Mouse (Mus musculus) WW6 (cell line): ENCODE measurements around the gene Acox3.

Source experiments
- DNase-seq: peaks from one replicate; pipeline ENCODE4 v3.0.0-alpha.2; 2013; ENCODE audit warnings: low read depth, low spot score

Gene Acox3

DNA sequence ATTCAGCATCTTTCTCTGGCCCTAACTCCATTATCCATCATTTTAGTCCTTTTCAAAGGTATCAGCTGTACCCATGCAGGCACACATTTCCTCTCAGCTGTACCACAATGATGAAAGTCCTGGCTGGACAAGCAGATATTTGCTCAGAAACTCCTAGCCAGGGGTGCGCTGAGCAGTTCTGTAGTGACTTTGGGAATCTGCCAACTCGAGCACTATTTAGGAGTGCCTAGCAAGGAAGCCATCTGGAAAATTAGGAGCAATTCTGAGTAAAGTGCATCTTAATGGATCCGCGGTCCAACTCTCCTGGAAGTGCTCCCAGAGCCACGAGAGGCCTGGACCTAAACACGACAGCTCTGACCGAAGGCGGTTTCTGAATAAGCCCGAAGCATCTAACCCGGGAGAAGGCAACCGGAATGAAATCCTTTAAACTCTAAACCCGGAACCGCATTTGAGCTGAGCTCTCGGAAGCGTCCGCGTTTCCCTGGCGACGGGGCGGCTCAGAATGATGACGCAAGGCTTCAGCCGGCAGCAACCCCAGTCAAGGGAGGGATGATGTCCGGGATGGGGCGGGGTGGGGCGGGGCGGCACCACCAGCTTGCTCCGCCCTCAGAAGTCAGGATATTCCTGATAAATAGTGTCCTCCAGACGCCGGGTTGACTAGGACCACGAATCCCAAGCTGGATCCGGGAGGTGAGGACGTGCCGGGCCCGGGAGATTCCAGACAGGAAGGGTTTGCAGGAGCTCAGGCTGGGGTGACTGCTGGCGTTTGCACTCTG lies at the start of gene Acox3:
Acox3 (plus strand) TSS at position 596 of the 776 bp plus-strand sequence.
- DNase-seq: peak; percentile 74

DNA sequence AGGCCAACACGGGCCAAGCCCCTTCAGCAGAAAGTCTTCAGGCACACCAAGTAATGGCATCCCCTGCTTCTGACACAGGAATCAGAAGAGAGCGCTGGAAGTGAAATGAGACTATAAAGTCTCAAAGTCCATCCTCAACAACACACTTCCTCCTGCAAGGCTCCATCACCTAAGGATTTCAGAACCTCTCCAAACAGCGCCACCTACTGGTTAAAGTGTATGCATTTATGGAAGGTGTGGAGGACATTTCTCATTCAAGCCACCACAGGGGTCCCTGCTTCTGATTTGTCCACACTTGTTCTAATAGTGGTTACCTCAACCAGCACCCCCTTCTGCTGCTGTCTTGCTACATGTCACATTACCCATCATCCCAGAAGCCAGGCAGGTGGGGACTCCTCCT lies 46.6 kb upstream of the Acox3 start:
- DNase-seq: no peak

DNA sequence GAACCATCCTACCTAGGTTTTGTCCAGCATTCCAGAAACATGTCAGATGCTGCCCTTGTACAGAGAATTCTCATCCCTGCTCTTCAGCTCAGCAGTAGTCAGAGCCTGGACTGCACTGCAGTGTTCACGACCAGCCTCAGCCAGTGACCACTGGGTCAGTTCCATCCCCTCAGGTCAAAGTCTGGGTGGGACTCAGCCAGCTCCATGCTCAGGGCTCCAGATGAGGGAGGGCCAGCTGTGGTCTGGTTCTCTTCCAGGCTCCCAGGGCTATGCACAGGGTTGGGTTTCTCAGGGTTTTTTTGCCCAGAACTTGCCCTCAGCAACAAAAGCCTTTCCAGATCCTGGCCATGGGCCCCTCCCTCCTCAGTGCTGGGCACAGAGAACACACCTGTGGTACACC lies 45.4 kb upstream of the Acox3 start:
- no peak for DNase-seq

DNA sequence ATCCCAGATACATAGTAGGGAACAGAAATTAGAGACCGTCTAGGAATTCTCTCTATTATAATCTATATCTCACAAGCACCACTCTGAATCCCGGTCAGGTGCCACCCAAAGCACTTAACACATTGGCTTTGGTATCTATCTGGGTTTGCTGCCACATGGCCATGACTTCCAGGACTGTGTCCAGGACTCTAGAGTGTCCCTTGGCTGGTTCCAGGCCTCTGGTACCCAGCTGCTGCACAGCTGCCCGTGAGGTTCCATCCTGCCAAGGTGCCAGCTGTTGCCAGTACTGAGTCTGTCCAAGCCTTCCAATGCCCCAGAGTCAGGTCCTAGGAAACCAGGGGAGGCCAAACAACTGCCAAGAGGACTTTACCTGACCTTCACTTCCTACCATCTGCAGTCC lies 44.8 kb upstream of the Acox3 start:
- no peak for DNase-seq

DNA sequence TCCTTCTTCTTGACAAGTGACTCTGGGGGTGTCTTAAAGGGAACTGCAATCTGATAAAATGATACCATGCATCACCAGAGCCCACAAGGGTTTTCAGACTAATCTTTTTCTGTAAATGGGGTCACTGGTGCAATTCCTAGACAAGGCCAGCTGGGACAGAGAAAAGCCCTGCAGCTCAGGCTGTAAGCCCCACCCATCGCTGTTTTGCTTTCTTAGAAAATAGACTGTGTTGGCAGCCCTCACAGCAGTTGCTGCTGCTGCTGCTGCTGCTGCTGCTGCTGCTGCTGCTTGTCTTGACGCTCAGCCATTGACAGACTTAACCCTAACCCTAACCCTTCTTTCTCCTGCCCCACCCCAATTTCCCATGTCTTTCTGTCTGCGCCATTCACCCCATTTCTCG lies 43.3 kb upstream of the Acox3 start:
- no peak for DNase-seq

DNA sequence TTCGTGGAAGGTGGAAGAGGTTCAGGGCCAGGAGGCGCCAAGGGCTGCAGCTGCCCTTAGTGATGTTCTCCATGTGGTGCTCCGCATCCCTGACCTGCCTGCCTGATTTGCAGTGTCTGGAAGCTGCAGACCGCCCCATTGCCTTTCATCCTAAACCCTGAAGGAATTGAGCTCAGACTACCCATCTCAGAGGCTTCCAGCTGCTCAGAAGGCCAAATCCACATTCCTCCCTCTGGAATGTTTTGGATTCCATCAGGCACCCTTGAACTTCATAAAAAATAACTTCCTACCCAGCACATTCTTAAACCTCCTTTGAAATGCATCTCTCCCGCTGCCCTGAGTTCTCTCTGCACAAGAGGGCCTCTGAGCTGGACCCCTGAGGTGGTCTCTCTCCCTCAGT lies 42.3 kb upstream of the Acox3 start:
- DNase-seq: no peak

DNA sequence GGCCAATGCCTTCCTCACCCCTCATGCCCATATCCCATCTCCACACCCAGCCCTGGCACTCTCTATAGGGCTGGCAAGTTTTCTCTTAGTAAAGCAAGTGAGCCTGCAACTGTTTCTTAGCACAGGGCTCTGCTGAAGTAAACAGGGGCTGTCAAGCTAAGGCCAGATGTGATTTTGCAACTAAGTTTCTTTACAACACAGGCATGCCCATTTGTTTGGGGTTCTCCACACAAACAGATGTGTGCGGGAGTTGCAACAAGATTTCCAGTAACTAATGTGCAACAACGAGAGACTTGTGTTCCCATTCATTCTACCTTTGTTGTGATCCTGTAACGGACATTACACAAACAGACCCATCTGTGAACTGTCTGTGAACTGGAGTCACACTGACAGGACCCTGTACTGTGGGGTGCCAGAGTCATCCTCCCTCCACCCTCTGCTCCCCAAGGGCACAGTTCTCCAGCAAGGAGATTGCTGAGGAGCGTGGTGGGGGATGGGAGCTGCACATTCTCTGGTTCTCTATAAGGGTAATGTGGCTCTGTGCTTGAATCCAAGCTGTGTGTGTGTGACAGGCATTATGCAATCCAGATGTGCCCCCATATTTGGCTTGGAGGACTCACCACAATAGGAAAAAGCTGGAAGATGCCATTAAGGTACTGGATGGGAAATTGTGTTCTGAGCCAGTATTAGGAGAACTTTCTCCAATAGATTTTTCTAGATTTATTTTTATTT lies 41.6 kb upstream of the Acox3 start:
- DNase-seq: no peak

DNA sequence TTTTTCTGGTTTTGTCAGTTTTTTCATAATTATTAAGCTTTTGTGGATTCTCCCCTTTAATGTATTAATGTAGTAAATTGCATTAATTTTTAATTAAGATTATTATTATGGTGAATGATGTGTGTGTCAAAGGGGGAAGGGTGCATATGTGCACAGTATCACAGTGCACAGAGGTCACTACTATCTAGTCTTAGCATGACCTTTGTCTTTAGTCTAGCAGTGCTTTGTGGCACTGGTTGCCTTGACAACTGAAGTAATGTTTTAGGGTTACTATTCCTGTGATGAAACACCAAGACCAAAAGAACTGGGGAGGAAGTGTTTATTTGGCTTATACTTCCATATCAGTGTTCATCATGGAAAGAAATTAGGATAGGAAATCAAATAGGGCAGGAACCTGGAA lies 36.7 kb upstream of the Acox3 start:
- DNase-seq: no peak

DNA sequence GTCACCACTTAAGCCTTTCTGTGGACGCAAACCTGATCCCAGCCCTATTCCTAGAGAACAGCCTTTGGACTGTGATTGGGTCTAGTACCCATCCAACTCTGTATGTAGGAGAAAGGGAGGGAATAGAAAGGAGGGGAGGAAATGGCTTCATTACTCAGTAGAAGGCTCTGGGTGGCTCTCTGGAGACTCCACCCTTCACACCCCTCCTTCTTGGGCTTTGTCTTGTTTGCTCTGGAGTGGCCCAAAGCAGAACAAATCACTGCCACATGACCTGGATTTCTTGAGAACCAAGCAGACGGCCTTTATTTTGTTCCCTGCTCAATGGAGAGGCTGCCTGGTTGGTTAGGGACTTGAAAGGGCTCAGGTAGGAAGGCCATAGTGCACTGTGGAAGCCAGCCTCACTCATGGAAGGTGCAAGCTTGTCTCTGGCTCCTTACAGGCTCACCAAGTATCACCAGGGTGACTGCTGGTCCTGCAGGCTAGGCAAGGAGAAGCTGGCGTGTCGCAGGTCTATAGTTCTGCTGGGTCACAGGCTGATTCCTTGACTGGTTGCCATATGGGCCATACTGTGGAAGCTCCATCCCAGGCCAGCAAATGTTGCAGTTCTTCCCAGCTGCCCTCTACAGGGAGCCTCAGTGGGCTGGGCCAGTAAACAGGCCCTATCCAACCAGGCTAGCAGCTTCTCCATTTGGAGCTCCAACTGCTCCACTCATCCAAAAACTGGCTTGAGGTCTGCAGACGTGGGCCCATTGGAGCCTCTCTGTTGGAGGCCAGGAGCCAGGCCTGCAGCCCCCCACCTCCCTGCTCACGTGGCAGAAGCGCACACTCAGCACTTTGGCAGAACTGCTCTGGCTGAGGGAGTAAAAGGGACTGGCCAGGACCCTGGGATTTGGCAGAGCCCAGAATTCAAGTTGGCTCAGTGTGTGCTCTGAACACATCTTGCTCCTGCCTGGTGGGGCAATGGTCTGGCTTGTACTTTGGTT lies 30.7 kb upstream of the Acox3 start:
- no peak for DNase-seq

DNA sequence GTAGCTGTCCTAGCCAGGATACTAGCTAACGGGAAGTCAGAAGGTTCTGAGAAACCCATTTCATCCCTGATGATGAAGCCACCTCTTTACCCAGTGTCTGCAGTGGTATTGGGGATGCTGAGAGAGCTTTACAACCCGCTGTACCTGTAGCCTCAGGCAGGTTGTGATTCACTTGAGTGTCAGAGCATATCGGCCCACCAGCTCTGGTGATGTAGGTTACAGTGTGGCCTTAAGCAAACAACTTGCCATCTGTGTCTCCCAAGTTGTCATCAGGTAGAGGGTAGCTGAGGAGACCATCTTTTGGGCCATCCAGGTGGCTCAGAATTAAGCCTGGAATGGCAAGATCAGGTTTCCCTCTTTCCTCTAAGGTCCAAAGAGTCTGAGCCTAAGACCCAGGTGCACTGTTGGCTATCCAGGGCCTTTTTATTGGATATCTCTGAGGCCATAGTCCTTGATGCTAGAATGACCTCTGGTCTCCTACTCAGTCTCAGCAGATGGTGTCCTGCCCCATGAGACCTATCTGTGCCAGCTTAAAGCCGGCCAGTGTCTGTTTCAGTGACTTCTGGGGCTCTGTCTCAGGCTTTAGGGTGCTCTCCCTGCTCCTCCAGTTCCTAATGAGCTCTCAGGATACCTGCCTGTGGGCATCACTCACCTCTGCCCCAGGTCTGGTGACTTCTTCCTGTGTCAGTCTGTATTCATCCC lies 29.9 kb upstream of the Acox3 start:
- no peak for DNase-seq

DNA sequence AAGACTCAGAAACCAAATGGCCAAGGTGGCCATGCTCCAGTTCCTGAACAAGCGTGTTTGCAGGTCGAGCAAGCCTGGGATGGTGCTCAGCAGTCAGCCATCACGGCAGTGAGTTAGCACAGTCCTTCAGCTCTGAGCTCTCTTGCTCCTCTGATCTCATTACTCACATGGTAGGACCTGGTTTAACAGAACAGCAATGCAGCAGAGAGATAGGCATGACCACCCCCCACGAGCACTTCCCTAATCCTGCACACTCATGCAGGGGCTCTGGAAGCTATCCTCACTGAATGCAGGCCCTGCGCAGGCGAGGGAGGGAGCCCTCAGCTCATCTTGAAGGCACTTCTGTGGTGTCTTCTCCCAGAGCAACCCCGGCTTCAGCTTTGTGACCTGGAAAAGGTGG lies 26.4 kb upstream of the Acox3 start:
- DNase-seq: no peak

DNA sequence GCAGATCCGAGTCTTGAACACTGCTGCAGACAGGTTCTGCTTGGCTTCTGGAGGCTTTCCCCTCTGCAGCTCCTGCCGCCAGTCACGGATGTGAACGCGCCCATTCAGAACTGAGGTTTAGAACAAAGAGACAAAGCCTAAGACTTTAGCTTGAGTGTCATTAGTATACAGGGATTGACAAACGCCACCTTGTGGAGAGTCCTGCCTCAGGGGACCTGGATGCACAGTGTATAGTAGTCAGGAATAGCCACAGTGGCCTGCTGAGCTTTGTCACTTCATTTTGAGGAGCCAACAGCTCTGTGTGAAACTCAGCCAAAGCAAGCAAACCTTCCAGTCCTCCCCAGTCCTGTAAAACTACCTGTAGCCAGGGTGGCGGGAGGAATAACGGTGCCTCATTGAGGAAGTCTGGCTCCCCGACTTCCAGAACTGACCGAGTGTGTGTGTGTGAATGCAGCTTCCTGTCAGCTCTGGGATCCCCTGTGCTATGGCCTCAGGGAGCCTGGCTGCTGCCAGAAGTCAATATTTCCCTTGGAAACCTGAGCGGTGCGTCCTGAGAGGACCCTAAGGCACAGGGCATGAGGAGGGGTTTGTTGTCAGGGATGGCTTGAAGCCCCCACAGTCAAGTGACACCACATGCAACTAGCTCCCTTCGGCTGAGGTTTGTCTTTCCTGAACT lies 24.8 kb upstream of the Acox3 start:
- no peak for DNase-seq

DNA sequence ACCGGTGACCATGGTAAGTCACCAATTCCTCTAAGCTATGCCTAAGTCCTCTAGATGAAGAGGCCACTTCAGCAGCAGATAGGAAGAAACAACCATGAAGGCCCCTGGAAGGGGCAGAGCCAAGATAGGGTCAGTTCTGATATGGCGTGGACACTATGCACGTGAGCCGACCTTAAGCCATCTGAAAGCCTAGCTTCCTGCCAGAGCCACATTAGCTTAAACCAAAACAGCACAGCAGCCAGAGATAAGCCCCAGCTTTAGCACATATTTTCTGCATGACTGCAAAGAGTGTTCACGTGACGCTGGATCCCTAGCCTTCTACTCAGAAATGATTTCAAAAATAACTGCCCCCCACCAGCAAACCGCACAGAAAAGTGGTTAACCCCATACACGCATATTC lies 23.4 kb upstream of the Acox3 start:
- no peak for DNase-seq

DNA sequence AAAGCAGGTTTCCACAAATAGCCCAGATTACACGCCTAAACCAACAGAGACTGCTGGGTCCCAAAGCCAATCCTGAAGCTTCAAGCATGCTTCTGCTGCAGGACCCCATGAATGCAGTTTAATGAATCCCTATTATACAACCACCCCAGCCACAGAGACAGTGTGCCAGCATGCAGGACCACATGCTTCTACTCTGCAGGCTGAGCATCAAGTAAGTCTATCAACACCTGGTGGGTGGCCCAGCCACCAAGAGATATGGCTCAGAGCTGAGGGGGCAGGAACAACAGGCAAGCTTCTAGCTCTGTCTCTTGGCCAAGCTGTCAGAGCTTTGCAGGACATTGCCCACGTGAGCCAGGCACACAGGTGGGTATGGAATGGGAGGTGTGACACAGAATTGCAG lies 20.2 kb upstream of the Acox3 start:
- no peak for DNase-seq

DNA sequence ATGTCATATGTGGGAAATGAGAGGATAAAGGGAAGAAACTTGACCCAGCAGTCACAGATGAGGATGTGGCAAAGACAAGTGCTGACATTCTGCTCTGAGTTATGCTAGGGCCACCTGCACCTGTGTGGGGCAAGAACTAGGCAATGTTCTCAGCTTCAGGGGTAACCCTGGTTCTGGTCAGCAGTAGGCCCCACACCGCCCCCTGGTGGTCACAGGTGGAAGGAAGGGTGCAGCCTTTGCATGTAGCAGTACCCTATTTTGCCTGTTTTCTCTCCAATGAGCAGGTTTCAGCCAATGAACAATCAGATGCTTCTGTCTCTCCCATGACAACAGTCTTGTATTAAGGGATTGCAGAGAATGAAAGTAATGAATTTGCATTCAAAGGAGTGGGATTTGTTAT lies 19.4 kb upstream of the Acox3 start:
- DNase-seq: peak; percentile 39

DNA sequence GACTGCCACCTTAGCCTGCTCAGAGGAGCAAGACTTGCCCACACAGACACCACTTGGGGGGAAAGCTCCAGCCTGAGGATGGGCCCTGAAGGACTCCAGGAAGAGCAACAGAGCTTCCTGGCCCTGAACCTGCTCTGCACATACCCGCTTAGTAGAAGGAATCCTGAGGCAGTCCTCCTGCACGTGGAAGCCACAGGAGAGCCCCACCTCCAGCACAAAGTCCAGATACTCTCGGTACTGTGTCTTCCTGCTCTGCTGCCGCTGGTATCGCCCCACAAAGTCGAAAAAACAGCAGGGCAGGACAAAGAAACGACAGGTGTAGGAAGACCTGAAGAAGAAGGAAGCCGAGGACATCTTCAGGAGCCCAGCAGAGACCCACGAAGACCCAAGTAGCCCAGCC lies 17.6 kb upstream of the Acox3 start:
- no peak for DNase-seq

DNA sequence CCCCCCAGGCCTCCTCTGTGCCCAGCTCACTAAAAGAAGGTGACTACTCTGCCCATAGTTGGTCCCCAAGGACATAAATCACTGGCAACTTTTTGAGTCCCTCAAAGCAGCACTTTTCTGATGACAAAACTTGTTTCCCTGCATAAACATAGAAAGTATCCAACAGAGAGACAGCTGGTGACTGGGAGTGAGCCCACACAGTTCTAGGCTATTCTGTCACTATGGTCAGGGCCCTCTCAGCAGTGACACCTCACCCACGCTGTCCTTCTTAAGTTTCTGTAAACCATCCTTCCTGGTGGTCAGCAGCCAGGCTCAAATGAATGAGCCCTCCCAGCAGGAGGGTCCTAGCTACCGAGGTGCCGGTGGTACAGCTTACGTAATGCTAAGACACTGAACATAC lies 16.2 kb upstream of the Acox3 start:
- DNase-seq: no peak

DNA sequence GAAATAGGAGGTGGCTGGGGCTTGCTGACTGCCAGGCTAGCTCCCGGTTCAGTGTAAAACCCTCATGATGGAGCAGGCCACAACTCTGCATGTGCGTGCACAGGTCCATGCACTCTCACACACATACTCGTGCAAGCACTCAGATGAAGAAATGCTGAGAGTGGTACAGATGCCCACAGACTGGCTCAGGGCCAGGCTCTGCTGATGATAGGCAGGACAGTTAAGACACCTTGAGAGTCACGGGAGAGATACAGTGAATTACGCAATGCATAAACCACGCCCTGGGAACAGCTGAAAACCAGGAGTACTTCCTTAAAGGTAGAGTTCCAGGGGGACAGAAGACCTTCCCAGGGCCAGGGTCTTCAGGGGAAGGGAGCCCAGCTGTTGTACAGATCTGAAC lies 11.3 kb upstream of the Acox3 start:
- no peak for DNase-seq

DNA sequence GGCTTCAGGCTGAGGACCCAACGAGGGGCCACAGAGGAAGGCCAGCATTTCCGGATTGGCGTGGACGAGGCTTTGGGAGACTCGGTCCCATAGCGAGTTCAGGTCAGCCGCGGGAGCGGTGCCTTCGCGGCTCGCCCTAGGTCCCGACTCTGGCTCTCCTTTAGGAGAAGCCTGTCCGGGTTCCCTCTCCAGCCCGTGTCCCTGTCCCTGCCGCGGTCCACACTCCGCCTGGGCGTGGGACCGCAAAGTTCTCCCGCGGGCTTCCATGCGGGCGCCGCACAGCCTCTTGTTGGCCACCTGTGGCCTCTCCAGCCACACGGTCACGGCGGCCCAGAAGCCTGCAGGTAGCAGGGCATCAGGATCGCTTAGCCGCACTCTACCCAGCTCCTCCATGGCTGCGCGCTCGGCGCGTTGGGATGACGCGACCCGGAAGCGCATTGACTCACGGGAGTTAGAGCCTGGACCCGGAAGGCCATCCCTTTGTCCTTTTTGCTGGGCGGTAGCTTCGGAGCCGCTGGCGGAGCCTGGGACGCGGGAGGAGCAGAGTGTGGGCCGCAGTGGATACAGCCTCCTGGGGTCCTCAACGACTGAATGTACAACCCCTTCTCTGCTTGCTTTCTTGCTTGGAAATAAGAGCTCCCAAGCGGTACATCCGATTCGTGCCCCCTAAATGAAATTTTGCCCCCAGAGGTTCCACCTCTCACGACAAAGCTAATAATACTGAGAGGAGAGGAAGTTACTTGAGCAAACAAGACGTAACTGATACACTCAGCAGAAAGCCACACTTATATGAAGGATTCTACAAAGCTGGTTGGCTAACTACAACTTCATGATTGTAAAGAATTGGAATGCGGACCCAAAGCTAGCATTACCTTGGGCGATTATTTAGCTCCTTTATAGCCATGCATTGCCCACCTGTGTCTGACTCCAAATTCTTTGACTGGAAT lies 7.9 kb upstream of the Acox3 start, which contains the start of gene Trmt44:
Trmt44 (minus strand) TSS at position 418 of the 947 bp plus-strand sequence.
- DNase-seq: peak; percentile 49
